Mouse (Mus musculus): ENCODE measurements around the gene Gpc5. TPM values are rescaled to one million over a fixed set of nuclear protein-coding genes. Genes with fewer than 3 reads are reported as not detected.

The Gpc5 gene
- total and polyA plus RNA-seq, 3 experiments: 0.14 TPM; not detected in 2

DNA sequence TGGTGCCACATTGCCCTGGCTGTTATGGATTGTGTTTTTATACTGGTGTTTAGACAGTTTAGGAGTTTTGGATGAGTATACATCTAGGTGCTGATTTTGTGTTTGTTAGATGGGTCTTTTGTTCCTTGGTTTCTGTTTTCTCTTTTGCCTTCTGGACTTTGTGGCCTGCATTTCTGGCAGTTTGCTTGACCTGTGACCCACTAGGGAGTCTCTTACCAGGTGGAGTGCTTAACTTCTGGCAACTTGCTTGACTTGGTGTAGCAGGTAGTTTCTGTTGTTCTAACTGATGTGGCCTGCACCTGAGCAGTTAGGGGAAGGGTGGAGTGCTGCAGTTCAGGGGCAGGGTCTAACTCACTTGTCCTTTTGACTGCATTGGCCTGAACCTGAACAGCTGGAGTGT, 14.3 kb downstream of the Gpc5 start:
- Histone ChIP-seq H3K4me1 (ENCODE audit: control insufficient read depth in 1 of 2, insufficient read depth in 2 of 2) (no peaks in the 10 kb centered on the region), H3K9ac (ENCODE audit: insufficient read depth, low read depth) (no peak overlapping the region), H3K27me3 (replicated peaks) (no peaks in the 10 kb centered on the region), H3K79me2 (replicated peaks; ENCODE audit: control insufficient read depth, extremely low read depth, insufficient read depth, poor library complexity, severe bottlenecking) (no peaks in the 10 kb centered on the region), H3K9me3 (replicated peaks; ENCODE audit: low read length) (no peaks in the 10 kb centered on the region), H3K27ac (ENCODE audit: insufficient read depth, low read depth) (no peak overlapping the region), H3K4me3 (replicated peaks in 1 of 3; ENCODE audit: low read depth in 2 of 3, low read length in 2 of 3, poor library complexity in 1 of 3) (no peak overlapping the region), H3K36me3 (replicated peaks in 1 of 2; ENCODE audit: control insufficient read depth in 1 of 2, insufficient read depth in 1 of 2, low read length in 1 of 2) (no peaks in the 10 kb centered on the region), H3K4me2 (ENCODE audit: insufficient read depth, low read depth, poor library complexity, severe bottlenecking) (no peak overlapping the region)
- dilution Hi-C loops (cut with MboI; ENCODE audit: extremely low pct_ligation_motif_present, extremely low pct_unique_long_range_greater_than_20kb, low sequenced_read_pairs) (no loop called here), in situ Hi-C loops (cut with MboI; ENCODE audit: low pct_ligation_motif_present, low pct_unique_long_range_greater_than_20kb, low sequenced_read_pairs) (no loop called here)
- DNase-seq (ENCODE audit: extremely low read depth): no peak
- TF ChIP-seq CHD2 (IDR thresholded peaks at IDR 0.05; ENCODE audit: low read length): no peak
- no peak for TF ChIP-seq POLR2AphosphoS2 (IDR thresholded peaks at IDR 0.05; ENCODE audit: low read depth, low read length)
- TF ChIP-seq MAX (IDR thresholded peaks at IDR 0.05; ENCODE audit: low read length): no peak
- TF ChIP-seq TCF12 (IDR thresholded peaks at IDR 0.05; ENCODE audit: low read depth, low read length): no peak
- TF ChIP-seq E2F4 (IDR thresholded peaks at IDR 0.05; ENCODE audit: insufficient replicate concordance, low read depth, low read length): no peak
- TF ChIP-seq BHLHE40 (IDR thresholded peaks at IDR 0.05; ENCODE audit: low read depth, low read length): no peak
- no peak for TF ChIP-seq ZC3H11A (IDR thresholded peaks at IDR 0.05; ENCODE audit: low read depth, low read length)
- no peak for TF ChIP-seq JUND (conservative IDR thresholded peaks at IDR 0.05; ENCODE audit: low read depth, low read length)

DNA sequence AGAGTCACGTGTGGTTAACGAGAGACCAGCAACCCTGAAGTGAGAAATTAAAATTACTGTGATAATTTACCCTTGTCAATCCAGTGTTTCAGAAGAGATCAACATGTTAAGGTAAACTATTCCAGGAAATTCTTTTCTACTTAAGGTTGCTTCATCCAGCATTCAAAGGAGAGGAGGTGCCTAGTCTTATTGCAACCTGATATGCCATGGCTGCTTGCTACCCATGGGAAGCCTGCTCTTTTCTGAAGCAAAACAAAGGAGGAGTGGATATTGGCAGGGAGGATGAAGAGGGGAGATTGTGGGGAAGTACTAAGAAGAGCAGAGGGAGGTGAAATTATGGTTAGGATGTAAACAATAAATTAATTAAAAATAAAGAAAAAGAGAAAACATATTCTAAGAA, 15.5 kb downstream of the Gpc5 start:
- Histone ChIP-seq H3K27ac (ENCODE audit: insufficient read depth, low read depth) (no peak overlapping the region), H3K4me1 (ENCODE audit: control insufficient read depth in 1 of 2, insufficient read depth in 2 of 2) (no peaks in the 10 kb centered on the region), H3K27me3 (replicated peaks) (no peaks in the 10 kb centered on the region), H3K36me3 (replicated peaks in 1 of 2; ENCODE audit: control insufficient read depth in 1 of 2, insufficient read depth in 1 of 2, low read length in 1 of 2) (no peaks in the 10 kb centered on the region), H3K4me3 (replicated peaks in 1 of 3; ENCODE audit: low read depth in 2 of 3, low read length in 2 of 3, poor library complexity in 1 of 3) (no peak overlapping the region), H3K4me2 (ENCODE audit: insufficient read depth, low read depth, poor library complexity, severe bottlenecking) (no peak overlapping the region), H3K79me2 (replicated peaks; ENCODE audit: control insufficient read depth, extremely low read depth, insufficient read depth, poor library complexity, severe bottlenecking) (no peaks in the 10 kb centered on the region), H3K9me3 (replicated peaks; ENCODE audit: low read length) (no peaks in the 10 kb centered on the region), H3K9ac (ENCODE audit: insufficient read depth, low read depth) (no peak overlapping the region)
- DNase-seq (ENCODE audit: extremely low read depth): no peak
- TF ChIP-seq NRF1 (IDR thresholded peaks at IDR 0.05; ENCODE audit: low read depth, low read length): no peak
- in situ Hi-C loops (cut with MboI; ENCODE audit: low pct_ligation_motif_present, low pct_unique_long_range_greater_than_20kb, low sequenced_read_pairs) (no loop called here), dilution Hi-C loops (cut with MboI; ENCODE audit: extremely low pct_ligation_motif_present, extremely low pct_unique_long_range_greater_than_20kb, low sequenced_read_pairs) (no loop called here)

DNA sequence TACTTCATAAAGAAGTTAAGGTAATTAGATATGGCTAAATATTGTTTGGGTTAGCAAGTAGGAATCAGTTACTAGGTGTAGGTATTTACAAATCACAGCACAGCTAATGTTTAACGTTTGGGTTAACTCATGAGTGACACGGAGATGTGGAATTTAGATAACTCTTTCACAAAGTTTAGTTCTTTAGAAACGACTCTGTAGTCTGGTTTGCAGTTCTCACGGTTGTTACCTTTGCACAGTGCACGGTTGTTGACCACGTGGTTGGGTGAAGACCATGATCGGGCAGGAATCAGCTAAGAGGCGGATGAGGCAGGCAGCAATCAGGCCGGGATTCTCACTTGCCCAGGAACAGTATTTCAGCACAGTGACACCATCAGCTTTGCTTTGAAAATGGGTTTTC, 26.6 kb downstream of the Gpc5 start:
- H3K9me3 ChIP-seq (replicated peaks; ENCODE audit: low read length): no peaks in the 10 kb centered on the region
- H3K9ac ChIP-seq (ENCODE audit: insufficient read depth, low read depth): no peak overlapping the region
- H3K27ac ChIP-seq (ENCODE audit: insufficient read depth, low read depth): no peak overlapping the region
- no peak overlapping the region for H3K4me2 ChIP-seq (ENCODE audit: insufficient read depth, low read depth, poor library complexity, severe bottlenecking)
- H3K27me3 ChIP-seq (replicated peaks): no peaks in the 10 kb centered on the region
- dilution Hi-C loops (cut with MboI; ENCODE audit: extremely low pct_ligation_motif_present, extremely low pct_unique_long_range_greater_than_20kb, low sequenced_read_pairs): no loop called here
- H3K4me3 ChIP-seq (replicated peaks in 1 of 3; ENCODE audit: low read depth in 2 of 3, low read length in 2 of 3, poor library complexity in 1 of 3): no peak overlapping the region
- 0 out of 4 replicates have a peak, but pooled peaks cover 0 to 2% of the 10 kb centered on the region in 2 experiments for H3K4me1 ChIP-seq (ENCODE audit: control insufficient read depth in 1 of 2, insufficient read depth in 2 of 2)
- no peaks in the 10 kb centered on the region for H3K36me3 ChIP-seq (replicated peaks in 1 of 2; ENCODE audit: control insufficient read depth in 1 of 2, insufficient read depth in 1 of 2, low read length in 1 of 2)
- no peak for TF ChIP-seq PAX5 (IDR thresholded peaks at IDR 0.05; ENCODE audit: low read length)
- TF ChIP-seq USF1 (IDR thresholded peaks at IDR 0.05; ENCODE audit: low read depth, low read length): no peak
- no peak for TF ChIP-seq ZKSCAN1 (IDR thresholded peaks at IDR 0.05; ENCODE audit: borderline replicate concordance, low read depth, low read length)
- no peak for TF ChIP-seq E2F4 (IDR thresholded peaks at IDR 0.05; ENCODE audit: insufficient replicate concordance, low read depth, low read length)
- no peak for TF ChIP-seq MAX (IDR thresholded peaks at IDR 0.05; ENCODE audit: low read length)
- TF ChIP-seq MAZ (IDR thresholded peaks at IDR 0.05; ENCODE audit: low read depth, low read length): no peak
- no peak for TF ChIP-seq MAFK (IDR thresholded peaks at IDR 0.05; ENCODE audit: insufficient replicate concordance, low read length)
- no peak for TF ChIP-seq ZMIZ1 (IDR thresholded peaks at IDR 0.05; ENCODE audit: low read depth, low read length)
- TF ChIP-seq SIN3A (IDR thresholded peaks at IDR 0.05; ENCODE audit: low read length): no peak
- no peak for TF ChIP-seq HCFC1 (IDR thresholded peaks at IDR 0.05; ENCODE audit: low read depth, low read length)
- TF ChIP-seq SMC3 (IDR thresholded peaks at IDR 0.05; ENCODE audit: low read depth, low read length): no peak
- no peak for TF ChIP-seq NELFE (IDR thresholded peaks at IDR 0.05; ENCODE audit: low read depth, low read length)
- no peak for TF ChIP-seq ZNF384 (IDR thresholded peaks at IDR 0.05; ENCODE audit: low read depth, low read length)
- no peak for TF ChIP-seq NRF1 (IDR thresholded peaks at IDR 0.05; ENCODE audit: low read depth, low read length)
- no peak for TF ChIP-seq BHLHE40 (IDR thresholded peaks at IDR 0.05; ENCODE audit: low read depth, low read length)
- TF ChIP-seq JUN (IDR thresholded peaks at IDR 0.05; ENCODE audit: insufficient read depth, low read depth, low read length): no peak
- no peak for DNase-seq (ENCODE audit: extremely low read depth)
- no peaks in the 10 kb centered on the region for H3K79me2 ChIP-seq (replicated peaks; ENCODE audit: control insufficient read depth, extremely low read depth, insufficient read depth, poor library complexity, severe bottlenecking)
- in situ Hi-C loops (cut with MboI; ENCODE audit: low pct_ligation_motif_present, low pct_unique_long_range_greater_than_20kb, low sequenced_read_pairs): no loop called here

Data from CH12.LX (cell line).